ENCODE assay signal across 8 mouse cellular contexts in genomic region chr2:131234970-131235635, GRCm38 (mm10). TPM values are rescaled to one million over a fixed set of nuclear protein-coding genes. Genes with fewer than 3 reads are reported as not detected.
DNase-seq lines count a peak whose midpoint lies in the region; ATAC-seq and TF ChIP-seq lines count a peak whose summit lies in the region.

No protein-coding gene starts in this region.

- H3K27me3 ChIP-seq in MEL (ENCODE audit: control insufficient read depth in 1 of 2, insufficient read depth in 2 of 2, low read length in 2 of 2): no peaks in the 10 kb centered on the region
- no peaks in the 10 kb centered on the region; the same call in 1 of the 2 replicates for H3K27me3 ChIP-seq in limb, embryonic 12.5 days
- H3K27me3 ChIP-seq in midbrain, embryonic 14.5 days (ENCODE audit: control insufficient read depth, insufficient read depth, low read length): no peaks in the 10 kb centered on the region

- intact Hi-C loops in heart, postnatal 10 days (cut with DNase I): loop anchor here (2.0 kb wide), 1 partner anchor 24 kb away; no protein-coding TSS in a partner anchor
- intact Hi-C loops in gastrocnemius, postnatal 14 days (cut with DNase I; ENCODE audit: low total_unique reads): no loop called here

- peak overlapping the region; percentile 70 to 75 for H3K4me3 ChIP-seq in MEL (ENCODE audit: control insufficient read depth in 1 of 2, insufficient read depth in 1 of 2, low read depth in 2 of 2, low read length in 2 of 2)
- peak overlapping the region; percentile 56 for H3K4me3 ChIP-seq in limb, embryonic 12.5 days (replicated peaks)
- H3K4me3 ChIP-seq in midbrain, embryonic 14.5 days (replicated peaks; ENCODE audit: low read depth, low read length): 0 out of 2 replicates have a peak overlapping the region, but pooled peaks have one; percentile 44

- H3K27ac ChIP-seq in MEL (ENCODE audit: control insufficient read depth, low read depth, low read length): peak overlapping the region; percentile 64
- H3K27ac ChIP-seq in limb, embryonic 12.5 days: no peak overlapping the region
- H3K27ac ChIP-seq in midbrain, embryonic 14.5 days (replicated peaks; ENCODE audit: low read depth, low read length): no peak overlapping the region

- TF ChIP-seq POLR2A in MEL (IDR thresholded peaks at IDR 0.05; ENCODE audit: control insufficient read depth in 1 of 2, insufficient read depth in 1 of 2, low read depth in 1 of 2, low read length in 2 of 2, poor library complexity in 1 of 2): peak in 1 of 2 experiments; percentile 58; a peak in 2 of 4 replicates

- peaks cover 8 to 20% of the 10 kb centered on the region in 2 experiments for H3K4me1 ChIP-seq in MEL (ENCODE audit: control insufficient read depth in 1 of 2, insufficient read depth in 2 of 2, low read length in 2 of 2)
- peaks cover 18% of the 10 kb centered on the region for H3K4me1 ChIP-seq in limb, embryonic 12.5 days (replicated peaks)
- peaks cover 10% of the 10 kb centered on the region; the same call in 1 of the 2 replicates for H3K4me1 ChIP-seq in midbrain, embryonic 14.5 days (ENCODE audit: control insufficient read depth, insufficient read depth, low read length)

- H3K79me2 ChIP-seq in MEL (ENCODE audit: control insufficient read depth, insufficient read depth, low read length, poor library complexity): peaks cover 11% of the 10 kb centered on the region

- no peaks in the 10 kb centered on the region for H3K9me3 ChIP-seq in MEL (replicated peaks; ENCODE audit: insufficient read depth, low read length)
- no peaks in the 10 kb centered on the region for H3K9me3 ChIP-seq in limb, embryonic 12.5 days
- H3K9me3 ChIP-seq in midbrain, embryonic 14.5 days (ENCODE audit: control insufficient read depth, low read length): no peaks in the 10 kb centered on the region

- no peak for ATAC-seq in limb, embryonic 12.5 days (ENCODE audit: insufficient number of reproducible peaks, insufficient read depth, low FRiP score, low TSS enrichment, low read depth)
- ATAC-seq in midbrain, embryonic 14.5 days (ENCODE audit: low FRiP score, low TSS enrichment): no peak

- no peak for TF ChIP-seq RAD21 in MEL (IDR thresholded peaks at IDR 0.05; ENCODE audit: low read depth, low read length)

- DNase-seq in 416B (ENCODE audit: low read depth) (peak; percentile 85), MEL (ENCODE audit: low read depth, low spot score) (peak; percentile 86)
- peak; percentile 15 to 33 for DNase-seq in heart, postnatal 10 days
- no peak for DNase-seq in midbrain, embryonic 14.5 days
- DNase-seq in ovary, adult 18-20 months (ENCODE audit: low spot score): no peak
- DNase-seq in T-cell, adult 2 months (ENCODE audit: low spot score): no peak
- DNase-seq in gastrocnemius, postnatal 14 days: no peak

- TF ChIP-seq EP300 in MEL (IDR thresholded peaks at IDR 0.05; ENCODE audit: low read depth in 1 of 2, low read length in 2 of 2): no peak

- TF ChIP-seq CTCF in MEL (IDR thresholded peaks at IDR 0.05 in 2 of 3, conservative IDR thresholded peaks at IDR 0.05 in 1 of 3; ENCODE audit: control insufficient read depth in 1 of 3, insufficient read depth in 1 of 3, low read depth in 2 of 3, low read length in 3 of 3, poor library complexity in 1 of 3, severe bottlenecking in 1 of 3): no peak

- WGBS in limb, embryonic 12.5 days: 82% methylated on average over 7 of the region's 7 CpGs
- 81% methylated on average over 7 of the region's 7 CpGs for WGBS in midbrain, embryonic 14.5 days

- peak overlapping the region; percentile 81 for H3K4me2 ChIP-seq in limb, embryonic 12.5 days
- peak overlapping the region; percentile 76; the same call in 1 of the 2 replicates for H3K4me2 ChIP-seq in midbrain, embryonic 14.5 days (ENCODE audit: low read length)

- H3K36me3 ChIP-seq in MEL (ENCODE audit: control insufficient read depth in 1 of 2, insufficient read depth in 2 of 2, low read length in 2 of 2): peaks cover 1 to 24% of the 10 kb centered on the region in 2 experiments; a peak in 3 of 4 replicates
- peaks cover 25% of the 10 kb centered on the region for H3K36me3 ChIP-seq in limb, embryonic 12.5 days
- no peaks in the 10 kb centered on the region for H3K36me3 ChIP-seq in midbrain, embryonic 14.5 days (ENCODE audit: control insufficient read depth, insufficient read depth, low read length)

- peak overlapping the region; percentile 80 for H3K9ac ChIP-seq in MEL (ENCODE audit: control insufficient read depth, low read depth, low read length, poor library complexity, severe bottlenecking)
- peak overlapping the region; percentile 31; the same call in 1 of the 2 replicates for H3K9ac ChIP-seq in limb, embryonic 12.5 days (replicated peaks)
- H3K9ac ChIP-seq in midbrain, embryonic 14.5 days (replicated peaks; ENCODE audit: low read length): no peak overlapping the region

TF ChIP-seq in MEL, 35 proteins besides CTCF, POLR2A, EP300 and RAD21 (continues in another document):
- TF ChIP-seq SIN3A (IDR thresholded peaks at IDR 0.05; ENCODE audit: low read length): no peak; the same call in 1 of the 2 replicates
- TF ChIP-seq TBP (IDR thresholded peaks at IDR 0.05; ENCODE audit: low read depth, low read length): peak; percentile 81
- no peak for TF ChIP-seq ELF1 (IDR thresholded peaks at IDR 0.05; ENCODE audit: low read depth, low read length)
- no peak; the same call in 1 of the 2 replicates for TF ChIP-seq TCF12 (IDR thresholded peaks at IDR 0.05; ENCODE audit: low read depth, low read length)
- TF ChIP-seq MAX (IDR thresholded peaks at IDR 0.05; ENCODE audit: low read length): peak; percentile 58; the same call in 1 of the 2 replicates
- TF ChIP-seq RCOR1 (IDR thresholded peaks at IDR 0.05; ENCODE audit: low read depth, low read length): 0 out of 2 replicates have a peak, but pooled peaks have one; percentile 47
- TF ChIP-seq POLR2AphosphoS2 (IDR thresholded peaks at IDR 0.05; ENCODE audit: low read length): peak; percentile 51
- no peak for TF ChIP-seq SMC3 (IDR thresholded peaks at IDR 0.05; ENCODE audit: low read depth, low read length)
- 0 out of 2 replicates have a peak, but pooled peaks have one; percentile 18 for TF ChIP-seq ZMIZ1 (IDR thresholded peaks at IDR 0.05; ENCODE audit: low read depth, low read length)
- peak; percentile 78 for TF ChIP-seq MXI1 (IDR thresholded peaks at IDR 0.05; ENCODE audit: low read depth, low read length)
- TF ChIP-seq NRF1 (IDR thresholded peaks at IDR 0.05; ENCODE audit: insufficient read depth, low read depth, low read length, poor library complexity, severe bottlenecking): no peak
- 0 out of 2 replicates have a peak, but pooled peaks have one; percentile 64 for TF ChIP-seq MYC (IDR thresholded peaks at IDR 0.05; ENCODE audit: low read depth, low read length)
- TF ChIP-seq GATA1 (IDR thresholded peaks at IDR 0.05; ENCODE audit: low read depth, low read length): peak; percentile 42; the same call in 1 of the 2 replicates
- TF ChIP-seq USF1 (IDR thresholded peaks at IDR 0.05; ENCODE audit: low read depth, low read length): 0 out of 2 replicates have a peak, but pooled peaks have one; percentile 18
- TF ChIP-seq NELFE (IDR thresholded peaks at IDR 0.05; ENCODE audit: low read depth, low read length): peak; percentile 56; the same call in 1 of the 2 replicates

RNA-seq across cellular contexts. Expression of gene Mavs, which starts 1.2 kb away (rescaled TPM):
- total RNA-seq in MEL (2012; rRNA removed): 21.2 and 21.3 TPM in 2 replicates
- 10 to 100 TPM in 1 of 2 experiments, not detected in 1; 32.1 TPM for polyA plus RNA-seq in MEL (2012; ENCODE audit: insufficient read depth in 1 of 2, insufficient read length in 2 of 2, low read depth in 1 of 2, low replicate concordance in 2 of 2, missing spikeins in 1 of 2)
- 10 to 100 TPM; 39.6 to 44.6 TPM for total RNA-seq in heart, postnatal 10 days (2021)
- 17.2 and 17.9 TPM in 2 replicates for polyA plus RNA-seq in limb, embryonic 12.5 days (2016; fragmentation: Nextera tagmentation; extraction: Ambion mirVana)
- 3.8 and 6.8 TPM in 2 replicates for polyA plus RNA-seq in midbrain, embryonic 14.5 days (2014; fragmentation: Nextera tagmentation; extraction: Ambion mirVana)
- total RNA-seq in gastrocnemius, postnatal 14 days (2021): 10 to 100 TPM; 32.4 to 33.3 TPM

RNA-seq across cellular contexts. Expression of gene Pank2, which starts 27.2 kb away (rescaled TPM):
- 34.9 and 36.0 TPM in 2 replicates for total RNA-seq in MEL (2012; rRNA removed)
- polyA plus RNA-seq in MEL (2012; ENCODE audit: insufficient read depth in 1 of 2, insufficient read length in 2 of 2, low read depth in 1 of 2, low replicate concordance in 2 of 2, missing spikeins in 1 of 2): 100 to 1,000 TPM in 1 of 2 experiments, 10 to 100 TPM in 1; 71.8 to 275 TPM
- 10 to 100 TPM; 35.5 to 36.0 TPM for total RNA-seq in heart, postnatal 10 days (2021)
- polyA plus RNA-seq in limb, embryonic 12.5 days (2016; fragmentation: Nextera tagmentation; extraction: Ambion mirVana): 59.7 and 65.6 TPM in 2 replicates
- polyA plus RNA-seq in midbrain, embryonic 14.5 days (2014; fragmentation: Nextera tagmentation; extraction: Ambion mirVana): 26.4 and 34.9 TPM in 2 replicates
- total RNA-seq in gastrocnemius, postnatal 14 days (2021): 10 to 100 TPM; 21.9 to 22.8 TPM

RNA-seq across cellular contexts. Expression of gene Ap5s1, which starts 28.2 kb away (rescaled TPM):
- 9.6 TPM in 2 replicates for total RNA-seq in MEL (2012; rRNA removed)
- polyA plus RNA-seq in MEL (2012; ENCODE audit: insufficient read depth in 1 of 2, insufficient read length in 2 of 2, low read depth in 1 of 2, low replicate concordance in 2 of 2, missing spikeins in 1 of 2): 10 to 100 TPM in 1 of 2 experiments, not detected in 1; 12.7 TPM
- total RNA-seq in heart, postnatal 10 days (2021): 10 to 100 TPM; 39.4 to 44.0 TPM
- 23.3 and 26.7 TPM in 2 replicates for polyA plus RNA-seq in limb, embryonic 12.5 days (2016; fragmentation: Nextera tagmentation; extraction: Ambion mirVana)
- 32.5 and 34.3 TPM in 2 replicates for polyA plus RNA-seq in midbrain, embryonic 14.5 days (2014; fragmentation: Nextera tagmentation; extraction: Ambion mirVana)
- 10 to 100 TPM; 14.9 to 17.4 TPM for total RNA-seq in gastrocnemius, postnatal 14 days (2021)

RNA-seq across cellular contexts. Expression of gene Spef1, which starts 48.0 kb away (rescaled TPM):
- 0.46 and 1.8 TPM in 2 replicates for total RNA-seq in MEL (2012; rRNA removed)
- polyA plus RNA-seq in MEL (2012; ENCODE audit: insufficient read depth in 1 of 2, insufficient read length in 2 of 2, low read depth in 1 of 2, low replicate concordance in 2 of 2, missing spikeins in 1 of 2): 1 to 10 TPM in 1 of 2 experiments, not detected in 1; 1.2 TPM
- total RNA-seq in heart, postnatal 10 days (2021): 1 to 10 TPM; 6.2 to 7.1 TPM
- 4.5 and 5.5 TPM in 2 replicates for polyA plus RNA-seq in limb, embryonic 12.5 days (2016; fragmentation: Nextera tagmentation; extraction: Ambion mirVana)
- polyA plus RNA-seq in midbrain, embryonic 14.5 days (2014; fragmentation: Nextera tagmentation; extraction: Ambion mirVana): 11.3 and 14.1 TPM in 2 replicates
- total RNA-seq in gastrocnemius, postnatal 14 days (2021): 1 to 10 TPM; 2.5 to 2.9 TPM

RNA-seq across cellular contexts. Expression of gene Cdc25b, which starts 48.4 kb away (rescaled TPM):
- 11.8 and 12.6 TPM in 2 replicates for total RNA-seq in MEL (2012; rRNA removed)
- 10 to 100 TPM in 1 of 2 experiments, not detected in 1; 34.5 TPM for polyA plus RNA-seq in MEL (2012; ENCODE audit: insufficient read depth in 1 of 2, insufficient read length in 2 of 2, low read depth in 1 of 2, low replicate concordance in 2 of 2, missing spikeins in 1 of 2)
- 10 to 100 TPM; 12.1 to 14.5 TPM for total RNA-seq in heart, postnatal 10 days (2021)
- polyA plus RNA-seq in limb, embryonic 12.5 days (2016; fragmentation: Nextera tagmentation; extraction: Ambion mirVana): 55.4 and 55.5 TPM in 2 replicates
- polyA plus RNA-seq in midbrain, embryonic 14.5 days (2014; fragmentation: Nextera tagmentation; extraction: Ambion mirVana): 16.4 and 31.5 TPM in 2 replicates
- 1 to 10 TPM; 4.7 to 5.4 TPM for total RNA-seq in gastrocnemius, postnatal 14 days (2021)

Comparison
In these comparisons a context has a peak if more than half of its experiments do, and no peak if none do; other contexts are left out.
1. DNase-seq: peak in 416B (single experiment), MEL (single experiment) and heart, postnatal 10 days (2 of 2); none in midbrain, embryonic 14.5 days (single experiment), ovary, adult 18-20 months (single experiment), T-cell, adult 2 months (single experiment) and gastrocnemius, postnatal 14 days (single experiment).
2. Peak in every context shown above with its lines, with median percentiles within 50 percentile points of each other: H3K4me3 ChIP-seq.